Mouse (Mus musculus) urinary bladder, postnatal 4 days (tissue): Measurements from ENCODE around the gene Ankrd9.

Experiments
- DNase-seq, 2 experiments: peaks; one replicate each; pipeline ENCODE4 v3.0.0; 2021 to 2022; ENCODE audit warnings: low spot score in 2 of 2

Gene Ankrd9

DNA sequence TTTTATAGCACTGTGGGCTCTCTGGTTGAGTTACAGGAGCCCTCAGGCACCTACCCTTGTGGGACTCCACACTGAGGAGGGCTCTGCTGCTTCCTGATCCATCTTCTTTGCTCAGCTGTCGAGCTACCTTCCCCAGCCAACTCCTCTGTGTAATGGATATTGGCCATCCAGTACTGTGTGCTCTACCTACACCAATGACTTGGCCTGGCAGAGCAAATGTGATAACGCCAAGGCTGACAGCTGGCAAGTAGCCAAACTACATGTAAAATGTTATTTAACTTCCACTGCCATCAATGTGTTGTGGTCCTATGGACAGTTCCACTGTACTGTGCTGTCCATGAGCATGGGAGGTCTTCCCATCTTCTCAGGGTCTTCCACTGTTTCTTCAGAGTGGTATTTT is 16.9 kb downstream of the Ankrd9 start:
- DNase-seq, result no peak

GRCm38 (mm10) chr12:110954351-110954991 is 24.4 kb downstream of the Ankrd9 start:
- DNase-seq, result no peak

- no peak for DNase-seq
These were observed 24.9 kb downstream of the Ankrd9 start for GRCm38 (mm10) chr12:110953900-110954299.

GRCm38 (mm10) chr12:110953443-110953842 is 25.4 kb downstream of the Ankrd9 start:
- DNase-seq, result no peak

DNA sequence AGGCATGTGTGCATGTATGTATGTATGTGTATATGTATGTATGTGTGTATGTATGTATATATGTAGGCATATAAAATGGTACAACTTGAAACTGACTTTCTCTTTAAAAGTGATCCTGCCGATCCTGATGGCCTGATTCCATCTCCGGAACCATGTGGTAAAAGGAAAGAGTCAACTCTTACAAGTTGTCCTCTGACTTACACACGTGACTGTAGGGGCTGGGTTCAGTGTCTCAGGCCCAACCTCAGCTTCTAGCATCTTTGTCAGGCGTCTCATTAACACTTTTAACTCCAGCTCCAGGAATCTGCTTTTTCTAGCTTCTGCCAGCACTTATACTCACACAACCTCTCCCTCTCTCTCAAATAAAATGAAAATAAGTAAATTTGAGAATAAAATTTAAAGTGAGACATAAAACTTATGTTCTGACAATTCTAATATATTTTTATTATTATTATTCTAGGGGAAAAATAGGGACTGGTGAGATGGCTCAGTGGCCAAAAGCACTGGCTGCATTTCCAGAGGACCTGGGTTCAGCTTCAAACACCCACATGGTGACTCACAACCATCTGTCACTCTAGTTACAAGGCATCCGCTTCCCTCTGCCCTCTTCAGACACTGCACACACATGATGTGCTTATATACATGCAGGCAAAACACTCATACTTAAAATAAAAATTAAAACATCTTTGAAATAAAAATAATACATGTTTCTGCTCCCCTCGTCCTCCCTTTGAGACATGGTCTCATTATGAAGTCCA is 26.0 kb downstream of the Ankrd9 start:
- DNase-seq, result no peak

DNA sequence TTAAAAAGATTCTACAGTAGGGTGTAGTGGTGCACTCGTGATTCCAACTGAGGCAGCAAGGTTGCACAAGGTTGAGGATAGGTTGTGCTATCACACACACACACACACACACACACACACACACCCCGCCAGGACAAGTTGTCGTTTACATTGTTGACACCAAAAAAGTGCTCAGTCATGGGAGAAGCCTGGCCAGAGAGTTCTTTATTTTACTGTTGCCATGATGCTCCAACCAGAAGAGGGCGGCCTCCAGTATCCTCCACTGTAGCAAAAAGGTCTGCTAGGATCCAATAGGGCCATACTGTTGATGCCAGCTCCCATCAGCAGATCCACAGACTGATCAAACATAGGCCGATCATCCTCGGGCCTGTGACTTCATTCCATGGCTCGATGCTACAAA is 27.6 kb downstream of the Ankrd9 start:
- no peak for DNase-seq

- no peak for DNase-seq
These were observed 28.7 kb downstream of the Ankrd9 start for GRCm38 (mm10) chr12:110950151-110950550.

- DNase-seq, result no peak
These were observed 29.4 kb downstream of the Ankrd9 start for GRCm38 (mm10) chr12:110949410-110949809.

- DNase-seq, result no peak
These were observed 30.0 kb downstream of the Ankrd9 start for GRCm38 (mm10) chr12:110948910-110949201.

DNA sequence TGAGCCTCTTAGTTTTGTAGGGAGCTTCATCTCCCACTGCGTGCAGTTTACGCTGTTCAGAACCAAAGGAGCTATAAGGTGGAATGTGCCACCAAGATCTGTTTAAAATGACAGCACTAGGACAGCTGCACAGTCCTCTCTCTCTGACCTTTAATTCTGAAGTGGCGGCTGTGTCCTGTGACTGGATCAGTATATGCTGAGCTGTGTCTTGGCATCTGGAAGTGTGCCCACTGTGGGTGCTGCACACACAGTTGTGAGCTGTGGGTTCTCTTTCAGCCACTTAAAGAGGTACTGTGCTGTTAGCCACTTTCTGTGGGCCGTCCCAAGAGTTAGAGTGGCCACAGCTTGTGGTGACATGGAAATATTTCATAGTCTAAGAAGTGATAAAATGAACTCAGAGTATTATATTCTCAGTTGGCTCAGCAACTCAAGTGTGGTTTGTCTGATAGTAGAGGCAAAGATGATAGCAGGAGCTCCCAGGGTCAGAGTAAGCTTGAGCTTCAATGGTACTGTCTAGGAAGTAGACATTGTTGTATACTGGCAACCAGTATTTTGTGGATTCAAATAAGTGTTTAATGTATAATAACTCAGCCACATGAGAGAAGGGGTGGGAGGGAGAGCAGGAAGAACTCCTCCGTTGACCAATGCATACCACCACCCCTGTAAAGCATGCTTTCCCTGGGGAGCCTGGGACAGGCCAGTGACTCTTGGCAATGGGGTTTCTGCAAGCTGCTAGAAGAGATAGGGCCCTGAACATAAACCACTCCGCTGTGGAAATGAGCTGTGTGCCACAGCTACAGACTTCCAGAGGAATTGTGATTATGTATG is 30.5 kb downstream of the Ankrd9 start:
- no peak for DNase-seq

DNA sequence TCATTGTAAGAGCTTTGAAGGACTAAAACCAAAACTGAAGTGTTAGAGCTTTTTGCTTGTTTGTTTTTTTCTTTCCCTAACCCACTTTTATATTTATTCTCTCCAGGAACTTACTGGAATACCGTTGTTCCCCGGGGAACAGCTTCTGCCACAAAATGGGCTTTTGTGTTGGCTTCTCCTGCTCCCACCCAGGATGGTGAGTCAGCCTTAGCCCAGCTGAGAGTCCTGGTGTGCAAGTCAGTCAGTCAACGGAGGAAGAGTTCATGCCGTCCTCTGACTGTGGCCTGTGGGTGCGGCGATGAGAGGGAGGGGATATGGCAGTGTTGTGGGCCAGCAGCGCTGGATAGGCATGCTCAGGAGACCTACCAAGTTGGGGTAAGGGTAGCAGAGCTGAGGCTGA is 32.6 kb downstream of the Ankrd9 start:
- no peak for DNase-seq

DNA sequence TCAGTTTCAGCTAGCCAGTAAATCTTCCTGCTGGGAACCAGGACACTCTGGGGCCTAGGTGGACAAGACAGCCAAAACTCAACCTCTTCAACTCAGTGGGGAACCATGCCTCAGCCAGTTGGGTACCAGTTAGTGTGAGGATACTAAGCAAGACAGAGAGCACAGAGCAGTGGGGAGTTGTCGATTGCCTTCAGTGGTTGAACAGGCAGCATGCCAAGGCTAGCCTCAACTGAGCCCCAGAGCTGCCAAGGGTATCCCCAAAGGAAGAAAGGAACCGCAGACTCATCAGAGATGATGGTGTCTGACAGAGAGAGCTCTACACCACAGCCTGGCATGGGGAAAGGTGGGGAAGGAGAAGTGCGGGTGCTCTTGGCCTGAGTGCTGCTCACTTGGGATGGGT is 38.0 kb downstream of the Ankrd9 start:
- no peak for DNase-seq

DNA sequence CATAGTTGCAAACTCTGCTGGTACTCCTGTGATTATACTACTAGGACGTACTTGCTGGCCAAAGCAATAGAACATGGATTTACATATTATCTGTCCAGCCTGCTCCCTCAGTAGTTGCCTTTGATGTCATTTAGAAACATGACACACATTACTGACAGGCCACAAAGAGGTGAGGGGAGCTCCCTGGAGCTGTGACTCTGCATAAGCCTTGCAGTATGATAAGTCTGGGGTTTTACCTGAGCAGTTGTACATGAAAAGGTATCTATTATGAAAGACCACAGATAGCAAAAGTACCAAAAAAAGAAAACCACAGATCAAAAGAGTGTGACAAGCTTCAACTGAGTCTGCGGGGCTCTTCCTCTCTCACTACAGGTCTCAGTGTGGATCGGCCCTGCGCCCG is 39.5 kb downstream of the Ankrd9 start:
- DNase-seq, result no peak

GRCm38 (mm10) chr12:110937496-110937895 is 41.3 kb downstream of the Ankrd9 start:
- DNase-seq, result no peak

- peak; percentile 68 to 80 for DNase-seq
These were observed 42.7 kb downstream of the Ankrd9 start for GRCm38 (mm10) chr12:110935983-110936620.

DNA sequence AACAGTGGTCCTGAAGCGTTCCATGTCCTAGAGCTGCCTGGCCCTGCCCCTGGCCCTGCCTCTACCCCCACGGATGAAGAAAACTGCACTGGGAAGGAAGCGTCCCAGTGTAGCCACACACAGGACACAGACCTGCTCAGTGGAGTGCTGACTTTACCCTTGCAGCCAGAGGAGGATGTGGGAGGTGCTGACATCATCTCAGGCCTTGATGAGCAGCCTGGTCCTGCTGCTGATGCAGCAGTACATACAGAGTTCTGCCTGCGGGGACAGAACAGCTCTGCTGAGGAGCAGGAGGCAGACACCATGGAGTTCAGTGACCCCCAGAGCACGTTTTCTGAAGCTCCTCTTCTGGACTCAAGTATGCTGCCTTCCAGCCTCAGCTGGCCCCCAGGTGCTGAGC is 46.0 kb downstream of the Ankrd9 start:
- no peak for DNase-seq
